Mouse (Mus musculus): Measurements from ENCODE around the gene Ddr1. TPM values are rescaled to one million over a fixed set of nuclear protein-coding genes. Genes with fewer than 3 reads are reported as not detected.

The Ddr1 gene
- polyA plus RNA-seq, 1 experiment: 44.9 TPM

DNA sequence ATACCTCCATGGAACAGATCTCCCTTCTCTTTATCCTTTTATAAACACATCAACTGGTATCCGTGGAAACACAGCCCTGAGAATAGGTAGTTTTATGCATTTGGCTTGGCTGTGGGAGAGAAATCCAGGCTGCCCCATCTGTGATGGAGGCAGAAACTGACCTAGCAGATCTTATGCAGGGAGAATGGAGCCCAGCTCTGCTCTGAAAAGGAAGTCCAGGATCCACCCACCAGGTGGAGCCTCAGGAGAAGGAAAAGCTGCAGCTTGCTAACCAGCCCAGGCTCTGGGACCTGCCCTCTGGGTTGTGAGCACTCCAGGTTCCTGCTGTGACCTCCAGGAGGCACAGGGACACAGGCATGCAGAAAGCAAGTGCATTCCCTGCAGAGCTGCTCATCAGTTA, 70.4 kb downstream of the Ddr1 start:
- Histone ChIP-seq H3K4me1 (ENCODE audit: control insufficient read depth, insufficient read depth, low read length) (peaks cover 2% of the 10 kb centered on the region; the same call in 1 of the 2 replicates), H3K4me3 (ENCODE audit: insufficient read depth, low read length) (no peak overlapping the region), H3K27ac (ENCODE audit: insufficient read depth, low read length) (peak overlapping the region; percentile 62)
- TF ChIP-seq POLR2A (IDR thresholded peaks at IDR 0.05; ENCODE audit: extremely low read depth, insufficient read depth, low read length) (no peak), CTCF (IDR thresholded peaks at IDR 0.05; ENCODE audit: extremely low read depth, insufficient read depth, low read length) (no peak)

Other genes starting within 250 kb of the Ddr1 start
- 0.04 and 0.09 TPM in 2 replicates for gene H2-Q10, start 234.5 kb downstream of the Ddr1 start, polyA plus RNA-seq (2012; rRNA removed)
- not detected in 2 replicates for gene Pou5f1, start 198.6 kb downstream of the Ddr1 start, polyA plus RNA-seq (2012; rRNA removed)
- gene Tcf19, start 187.8 kb downstream of the Ddr1 start, polyA plus RNA-seq (2012; rRNA removed): 10.3 and 11.9 TPM in 2 replicates
- gene Cchcr1, start 187.5 kb downstream of the Ddr1 start, polyA plus RNA-seq (2012; rRNA removed): 14.2 and 14.5 TPM in 2 replicates
- gene Psors1c2, start 171.4 kb downstream of the Ddr1 start, polyA plus RNA-seq (2012; rRNA removed): 1.1 and 1.2 TPM in 2 replicates
- 1.8 and 1.9 TPM in 2 replicates for gene Cdsn, start 152.5 kb downstream of the Ddr1 start, polyA plus RNA-seq (2012; rRNA removed)
- gene 2300002M23Rik, start 137.2 kb downstream of the Ddr1 start, polyA plus RNA-seq (2012; rRNA removed): not detected in 2 replicates
- gene Sfta2, start 103.1 kb downstream of the Ddr1 start, polyA plus RNA-seq (2012; rRNA removed): not detected in 2 replicates
- 0.09 and 0.10 TPM in 2 replicates for gene Gm9573, start 78.0 kb downstream of the Ddr1 start, polyA plus RNA-seq (2012; rRNA removed)
- 0.06 TPM in 1 of 2 replicates, not detected in the other for gene Mucl3, start 60.9 kb downstream of the Ddr1 start, polyA plus RNA-seq (2012; rRNA removed)
- gene Vars2, start 37.0 kb downstream of the Ddr1 start, polyA plus RNA-seq (2012; rRNA removed): 34.5 and 38.9 TPM in 2 replicates
- gene Gtf2h4, start 30.9 kb downstream of the Ddr1 start, polyA plus RNA-seq (2012; rRNA removed): 29.8 and 32.9 TPM in 2 replicates
- gene Ier3, start 117.1 kb upstream of the Ddr1 start, polyA plus RNA-seq (2012; rRNA removed): 13.4 and 18.4 TPM in 2 replicates
- 212 and 223 TPM in 2 replicates for gene Flot1, start 118.6 kb upstream of the Ddr1 start, polyA plus RNA-seq (2012; rRNA removed)
- gene Tubb5, start 133.7 kb upstream of the Ddr1 start, polyA plus RNA-seq (2012; rRNA removed): 453 and 474 TPM in 2 replicates
- 7.7 and 8.4 TPM in 2 replicates for gene Mdc1, start 136.9 kb upstream of the Ddr1 start, polyA plus RNA-seq (2012; rRNA removed)
- gene Nrm, start 156.7 kb upstream of the Ddr1 start, polyA plus RNA-seq (2012; rRNA removed): 7.5 and 9.3 TPM in 2 replicates
- 11.1 and 11.4 TPM in 2 replicates for gene Ppp1r18, start 161.0 kb upstream of the Ddr1 start, polyA plus RNA-seq (2012; rRNA removed)
- gene Dhx16, start 175.2 kb upstream of the Ddr1 start, polyA plus RNA-seq (2012; rRNA removed): 42.6 and 44.1 TPM in 2 replicates
- gene 2310061I04Rik, start 192.8 kb upstream of the Ddr1 start, polyA plus RNA-seq (2012; rRNA removed): 103 TPM in 2 replicates
- 92.6 and 96.8 TPM in 2 replicates for gene Atat1, start 205.5 kb upstream of the Ddr1 start, polyA plus RNA-seq (2012; rRNA removed)
- 64.3 and 65.7 TPM in 2 replicates for gene Mrps18b, start 211.8 kb upstream of the Ddr1 start, polyA plus RNA-seq (2012; rRNA removed)
- 39.6 TPM in 2 replicates for gene Ppp1r10, start 211.8 kb upstream of the Ddr1 start, polyA plus RNA-seq (2012; rRNA removed)

Data from cortical plate, adult 2 months (tissue).